Mouse (Mus musculus): ENCODE results near the gene Dusp8.

GRCm38 (mm10) chr7:142034198-142034597 lies 61.4 kb downstream of the Dusp8 start:
- TF ChIP-seq EP300 (IDR thresholded peaks at IDR 0.05; ENCODE audit: low read depth) (no peak), CTCF (IDR thresholded peaks at IDR 0.05; ENCODE audit: low read depth) (no peak)
